Mouse (Mus musculus) limb, embryonic 10.5 days (tissue): ENCODE results near the gene Hlf. TPM values are rescaled to one million over a fixed set of nuclear protein-coding genes. Genes with fewer than 3 reads are reported as not detected.

Source experiments
- DNase-seq: peaks from one replicate; pipeline ENCODE4 v3.0.0-alpha.2; 2017; ENCODE audit warnings: low spot score
- H3K27ac ChIP-seq: fragments of 300-500 bp; sonication (generic); 2 replicates; pipeline ENCODE4 v1.5.1; 2016; ENCODE audit warnings: mild to moderate bottlenecking
- H3K27me3 ChIP-seq: fragments of 300-500 bp; sonication (generic); 2 replicates; pipeline ENCODE4 v1.6.1; 2016; ENCODE audit warnings: low read depth, mild to moderate bottlenecking; ENCODE audit not compliant: poor library complexity, severe bottlenecking
- H3K36me3 ChIP-seq: fragments of 300-500 bp; sonication (generic); 2 replicates; pipeline ENCODE4 v1.6.1; 2016; ENCODE audit warnings: mild to moderate bottlenecking, moderate library complexity
- H3K4me1 ChIP-seq: fragments of 300-500 bp; sonication (generic); 2 replicates; pipeline ENCODE4 v1.6.1; 2016
- H3K4me3 ChIP-seq: fragments of 300-500 bp; sonication (generic); 2 replicates; pipeline ENCODE4 v1.5.1; 2016; ENCODE audit warnings: mild to moderate bottlenecking, moderate library complexity
- H3K9me3 ChIP-seq: fragments of 300-500 bp; sonication (generic); replicated peaks from 2 replicates; pipeline ENCODE4 v1.6.1; 2016; ENCODE audit warnings: mild to moderate bottlenecking
- WGBS: fragments of 180-500 bp; shearing (Covaris S2); methylation state at CpG from one replicate; pipeline ENCODE4 v1.1.7; 2016; 5-methylcytosine and 5-hydroxymethylcytosine counted together
- polyA plus RNA-seq: library from polyadenylated mRNA; unstranded; fragments of >200 nt; fragmentation: Nextera tagmentation; extraction: Ambion mirVana; gene quantifications from 2 replicates; pipeline ENCODE4 v1.2.1, GENCODE M21; 2016

Hlf gene
- polyA plus RNA-seq, 1 experiment from 2014 or later: 0.21 TPM

DNA sequence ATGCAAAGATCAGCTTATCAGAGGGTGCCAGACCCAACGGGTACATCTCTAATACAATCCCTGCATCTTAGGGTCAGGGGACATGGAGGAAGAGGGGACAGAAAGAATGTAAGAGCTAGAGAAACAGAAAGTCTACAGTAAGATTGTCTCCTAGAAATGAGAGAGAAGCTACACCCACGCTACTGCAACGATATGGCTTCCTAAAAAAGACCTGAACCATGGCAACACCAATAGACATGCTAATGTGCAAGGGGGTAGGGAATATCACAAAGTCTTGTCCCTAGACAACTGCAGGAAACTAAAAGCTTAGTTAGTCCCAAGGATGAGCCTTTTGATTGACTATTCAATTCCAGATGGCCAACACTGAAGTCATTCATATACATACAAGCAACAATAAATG is 76.1 kb downstream of the Hlf start:
- H3K27me3 ChIP-seq: no peaks in the 10 kb centered on the region
- 96% methylated on average over 3 of the region's 3 CpGs for WGBS
- H3K36me3 ChIP-seq: no peaks in the 10 kb centered on the region
- no peak overlapping the region for H3K4me3 ChIP-seq
- H3K9me3 ChIP-seq: no peaks in the 10 kb centered on the region
- no peak overlapping the region for H3K27ac ChIP-seq
- no peaks in the 10 kb centered on the region for H3K4me1 ChIP-seq
- no peak for DNase-seq

DNA sequence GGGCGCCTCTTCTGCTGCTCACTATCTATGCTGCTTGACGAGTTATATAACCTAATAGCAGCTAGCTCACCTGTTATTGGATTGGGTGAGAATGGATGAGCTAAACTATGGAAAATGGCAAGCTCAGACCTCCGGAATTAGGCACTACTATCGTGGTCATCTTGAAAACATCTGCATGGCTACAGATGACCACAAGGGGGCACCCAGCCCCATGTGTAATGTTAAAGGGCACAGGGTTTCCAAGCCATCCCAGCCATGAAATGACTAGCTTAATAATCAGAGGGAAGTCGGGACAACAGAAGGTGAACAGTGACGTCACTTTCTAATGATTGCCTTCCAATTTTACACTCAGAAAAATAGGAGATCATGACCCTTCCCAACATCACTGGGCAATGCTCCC is 83.7 kb downstream of the Hlf start:
- H3K36me3 ChIP-seq: no peaks in the 10 kb centered on the region
- no peaks in the 10 kb centered on the region for H3K27me3 ChIP-seq
- H3K4me3 ChIP-seq: no peak overlapping the region
- no peaks in the 10 kb centered on the region for H3K9me3 ChIP-seq
- no peak overlapping the region for H3K27ac ChIP-seq
- WGBS: 75% methylated on average over 6 of the region's 6 CpGs
- no peaks in the 10 kb centered on the region for H3K4me1 ChIP-seq
- DNase-seq: peak; percentile 64

DNA sequence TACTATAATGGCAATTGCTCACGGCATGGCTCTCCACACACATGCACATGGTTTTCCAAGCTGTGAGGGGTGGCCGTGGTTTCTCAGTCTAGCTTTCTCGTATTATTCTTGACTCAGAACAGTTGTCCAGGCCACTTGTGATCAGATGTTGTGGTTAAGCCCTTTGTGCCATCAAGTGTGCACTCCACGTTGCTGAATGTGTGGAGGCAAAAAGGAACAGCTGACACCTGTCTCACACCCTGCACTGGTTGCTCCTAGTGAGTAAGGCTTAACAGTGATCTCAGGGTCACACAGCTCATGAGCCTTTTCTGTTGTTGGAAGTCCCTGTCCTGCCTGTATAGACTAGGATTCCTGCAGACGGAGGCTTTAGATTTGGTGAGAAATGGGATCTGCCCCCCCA is 84.6 kb downstream of the Hlf start:
- Histone ChIP-seq H3K4me1 (no peaks in the 10 kb centered on the region), H3K4me3 (no peak overlapping the region), H3K27ac (no peak overlapping the region), H3K27me3 (no peaks in the 10 kb centered on the region), H3K36me3 (no peaks in the 10 kb centered on the region), H3K9me3 (no peaks in the 10 kb centered on the region)
- DNase-seq: no peak
- WGBS: 91% methylated on average over 5 of the region's 5 CpGs

DNA sequence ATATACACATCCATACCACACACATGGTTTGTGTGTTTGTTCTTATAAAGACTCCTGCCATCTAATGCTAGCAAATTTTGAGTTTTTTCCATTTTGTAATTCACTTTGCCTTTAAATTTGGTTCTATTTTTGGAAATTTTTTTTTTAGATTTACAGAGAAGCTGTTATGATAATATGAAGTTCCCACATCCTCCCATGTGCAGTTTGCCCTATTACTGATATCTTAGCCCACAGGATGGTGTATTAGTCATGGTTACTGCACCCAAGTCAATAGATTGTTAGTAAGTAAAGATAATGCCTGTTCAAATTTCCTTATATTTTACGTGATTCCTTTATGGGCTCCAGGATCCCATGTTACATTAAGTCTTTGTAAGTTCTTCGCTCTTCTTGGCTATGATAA is 96.1 kb downstream of the Hlf start:
- WGBS: 91% methylated on average over 2 of the region's 2 CpGs
- H3K9me3 ChIP-seq: no peaks in the 10 kb centered on the region
- no peaks in the 10 kb centered on the region for H3K27me3 ChIP-seq
- no peaks in the 10 kb centered on the region for H3K4me1 ChIP-seq
- DNase-seq: no peak
- no peak overlapping the region for H3K27ac ChIP-seq
- H3K4me3 ChIP-seq: no peak overlapping the region
- no peaks in the 10 kb centered on the region for H3K36me3 ChIP-seq

DNA sequence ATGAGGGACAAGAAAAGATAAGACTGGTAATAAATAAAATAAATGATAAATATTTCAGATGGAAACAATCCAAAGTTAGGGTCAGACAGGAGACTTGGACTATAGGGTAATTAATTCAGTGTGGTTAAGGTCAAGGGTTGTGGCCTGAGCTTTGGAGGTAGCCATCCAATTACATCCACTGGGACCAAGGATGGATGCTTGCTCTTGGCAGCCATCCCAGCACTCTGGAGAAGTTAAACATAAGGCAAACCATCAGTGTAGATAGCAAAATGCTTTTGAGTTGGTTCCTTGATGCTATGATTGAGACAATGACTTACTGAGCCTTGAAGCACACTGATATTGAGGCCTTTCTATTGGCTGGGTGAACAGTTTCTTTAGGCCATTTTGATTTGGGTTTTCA is 97.9 kb downstream of the Hlf start:
- no peak for DNase-seq
- Histone ChIP-seq H3K27me3 (no peaks in the 10 kb centered on the region), H3K4me1 (no peaks in the 10 kb centered on the region), H3K27ac (no peak overlapping the region), H3K9me3 (no peaks in the 10 kb centered on the region), H3K36me3 (no peaks in the 10 kb centered on the region), H3K4me3 (no peak overlapping the region)

DNA sequence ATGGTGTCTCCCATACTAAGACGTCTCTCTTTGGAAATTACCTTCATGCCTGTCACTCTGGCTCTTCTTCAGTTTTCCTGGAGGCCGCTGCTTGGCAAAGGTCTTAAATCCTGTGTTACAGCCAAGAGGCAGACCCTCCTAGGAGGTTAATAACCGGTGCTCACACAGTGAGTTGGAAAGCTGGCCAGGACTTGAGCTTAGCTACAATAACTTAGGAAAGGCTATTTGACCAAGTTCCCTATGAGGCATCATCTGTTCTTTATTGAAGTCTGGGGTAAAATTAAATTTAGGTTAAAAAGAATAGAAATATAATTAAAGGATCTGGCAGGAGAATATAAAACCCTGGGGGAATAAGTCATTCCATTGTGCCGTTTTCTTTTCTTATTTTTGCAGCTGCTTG is 99.5 kb downstream of the Hlf start:
- no peaks in the 10 kb centered on the region for H3K36me3 ChIP-seq
- no peak overlapping the region for H3K4me3 ChIP-seq
- 84% methylated on average over 4 of the region's 4 CpGs for WGBS
- no peaks in the 10 kb centered on the region for H3K27me3 ChIP-seq
- no peak overlapping the region for H3K27ac ChIP-seq
- DNase-seq: no peak
- no peaks in the 10 kb centered on the region for H3K9me3 ChIP-seq
- no peaks in the 10 kb centered on the region for H3K4me1 ChIP-seq

DNA sequence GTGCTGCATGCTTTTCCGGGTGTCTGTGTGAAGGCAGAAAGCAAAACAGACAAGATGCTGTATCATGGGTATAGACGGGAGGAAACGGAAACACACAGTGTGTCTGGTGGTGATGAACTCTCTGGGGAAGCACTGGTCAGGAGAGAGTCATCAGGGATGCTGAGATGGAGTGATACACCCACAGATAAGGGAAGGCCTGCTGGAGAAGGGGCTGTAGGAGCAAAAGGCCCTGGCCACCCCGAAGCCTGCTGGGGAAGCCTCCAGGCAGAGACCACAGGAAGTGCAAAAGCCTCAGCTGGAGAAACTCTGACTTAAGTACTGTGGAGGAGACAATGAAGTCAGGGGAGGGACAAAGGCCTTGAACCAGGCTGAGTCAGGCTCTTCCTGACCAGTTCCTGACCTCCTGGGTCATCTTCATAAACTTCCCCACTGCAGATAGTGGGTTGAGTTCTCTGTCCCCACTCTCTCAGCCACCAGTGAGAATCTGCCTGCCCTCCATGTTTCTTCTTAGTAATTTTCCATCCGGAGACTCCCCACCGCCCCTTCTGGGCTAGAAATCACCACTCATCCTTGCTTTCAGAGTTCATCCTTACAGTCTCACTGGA is 104.0 kb downstream of the Hlf start:
- WGBS: 87% methylated on average over 6 of the region's 6 CpGs
- Histone ChIP-seq H3K27me3 (no peaks in the 10 kb centered on the region), H3K36me3 (no peaks in the 10 kb centered on the region), H3K9me3 (no peaks in the 10 kb centered on the region), H3K4me1 (no peaks in the 10 kb centered on the region), H3K27ac (no peak overlapping the region), H3K4me3 (no peak overlapping the region)
- no peak for DNase-seq

Other genes with a start within 250 kb of the Hlf start
- gene Gm45716, start 203.2 kb downstream of the Hlf start, polyA plus RNA-seq: 12.7 and 13.9 TPM in 2 replicates
- 38.0 and 38.7 TPM in 2 replicates for gene Mmd, start 141.4 kb downstream of the Hlf start, polyA plus RNA-seq
- 33.0 and 37.4 TPM in 2 replicates for gene Stxbp4, start 247.2 kb upstream of the Hlf start, polyA plus RNA-seq
- 33.3 and 41.7 TPM in 2 replicates for gene Cox11, start 247.3 kb upstream of the Hlf start, polyA plus RNA-seq